In genomic region chr11:119159496-119159895, GRCm38 (mm10) we compare ENCODE assay signal across 7 mouse cellular contexts.
DNase-seq lines count a peak whose midpoint lies in the region; ATAC-seq and TF ChIP-seq lines count a peak whose summit lies in the region.

No protein-coding gene starts in this region.

- 0 out of 2 replicates have a peak overlapping the region, but pooled peaks have one; percentile 14 for H3K9ac ChIP-seq in CH12.LX (ENCODE audit: insufficient read depth, low read depth)
- H3K9ac ChIP-seq in lung, postnatal 0 days (replicated peaks; ENCODE audit: low read depth) = no peak overlapping the region

- peak overlapping the region; percentile 24 for H3K4me2 ChIP-seq in CH12.LX (ENCODE audit: insufficient read depth, low read depth, poor library complexity, severe bottlenecking)
- no peak overlapping the region for H3K4me2 ChIP-seq in lung, postnatal 0 days (replicated peaks; ENCODE audit: low read depth, low read length)

- no peak for TF ChIP-seq RAD21 in CH12.LX (IDR thresholded peaks at IDR 0.05; ENCODE audit: low read depth, low read length)

- H3K79me2 ChIP-seq in CH12.LX (replicated peaks; ENCODE audit: control insufficient read depth, extremely low read depth, insufficient read depth, poor library complexity, severe bottlenecking) = no peaks in the 10 kb centered on the region

- peak overlapping the region; percentile 82 for H3K27ac ChIP-seq in CH12.LX (ENCODE audit: insufficient read depth, low read depth)
- H3K27ac ChIP-seq in kidney, adult 2 months (ENCODE audit: insufficient read depth, low read depth, low read length) = no peak overlapping the region
- H3K27ac ChIP-seq in lung, postnatal 0 days (ENCODE audit: low read length) = no peak overlapping the region

- WGBS in kidney, adult 2 months = 54% methylated on average over 11 of the region's 11 CpGs
- WGBS in lung, postnatal 0 days = 63% methylated on average over 11 of the region's 11 CpGs

- H3K4me1 ChIP-seq in CH12.LX (ENCODE audit: control insufficient read depth in 1 of 2, insufficient read depth in 2 of 2) = peaks cover 47 to 81% of the 10 kb centered on the region in 2 experiments
- H3K4me1 ChIP-seq in kidney, adult 2 months (ENCODE audit: control insufficient read depth, insufficient read depth, low read length) = peaks cover 4% of the 10 kb centered on the region
- H3K4me1 ChIP-seq in lung, postnatal 0 days (ENCODE audit: insufficient read depth, low read depth, low read length) = no peaks in the 10 kb centered on the region

- peaks cover 8 to 9% of the 10 kb centered on the region in 2 experiments for H3K36me3 ChIP-seq in CH12.LX (replicated peaks in 1 of 2; ENCODE audit: control insufficient read depth in 1 of 2, insufficient read depth in 1 of 2, low read length in 1 of 2)
- H3K36me3 ChIP-seq in kidney, adult 2 months (ENCODE audit: control insufficient read depth, insufficient read depth, low read length) = no peaks in the 10 kb centered on the region
- H3K36me3 ChIP-seq in lung, postnatal 0 days (ENCODE audit: insufficient read depth, low read length) = 0 out of 2 replicates have a peak, but pooled peaks cover 5% of the 10 kb centered on the region

- peak; percentile 43; the same call in 1 of the 2 replicates for ATAC-seq in lung, postnatal 0 days
- no peak for ATAC-seq in inflammation-experienced regulatory T-cells, adult 6 months

- peak; percentile 69 for TF ChIP-seq POLR2A in CH12.LX (IDR thresholded peaks at IDR 0.05; ENCODE audit: low read depth, low read length)
- no peak for TF ChIP-seq POLR2A in kidney, adult 2 months (IDR thresholded peaks at IDR 0.05; ENCODE audit: low read depth, low read length)

- in situ Hi-C loops in CH12.LX (cut with MboI; ENCODE audit: low pct_ligation_motif_present, low pct_unique_long_range_greater_than_20kb, low sequenced_read_pairs) = no loop called here

- H3K4me3 ChIP-seq in CH12.LX (replicated peaks in 1 of 3; ENCODE audit: low read depth in 2 of 3, low read length in 2 of 3, poor library complexity in 1 of 3) = peak overlapping the region in 1 of 3 experiments; percentile 34
- no peak overlapping the region for H3K4me3 ChIP-seq in kidney, adult 2 months (ENCODE audit: insufficient read depth, low read depth, low read length)
- no peak overlapping the region for H3K4me3 ChIP-seq in lung, postnatal 0 days (ENCODE audit: low read depth, low read length)

- DNase-seq in CH12.LX (ENCODE audit: extremely low read depth) (peak; percentile 95), MEL-GATA-1-ER (ENCODE audit: extremely low read depth, low read depth) (peak; percentile 94)
- peak; percentile 39 for DNase-seq in gastrocnemius, postnatal 10 days
- peak; percentile 86 for DNase-seq in kidney, adult 2 months
- DNase-seq in lung, postnatal 0 days (ENCODE audit: low spot score) = no peak
- no peak for DNase-seq in B cell, adult 2 months

- TF ChIP-seq EP300 in CH12.LX (IDR thresholded peaks at IDR 0.05; ENCODE audit: low read length) = no peak
- no peak for TF ChIP-seq EP300 in lung, postnatal 0 days (IDR thresholded peaks at IDR 0.05)

- no peaks in the 10 kb centered on the region for H3K27me3 ChIP-seq in CH12.LX (replicated peaks)
- H3K27me3 ChIP-seq in kidney, adult 2 months (replicated peaks; ENCODE audit: control insufficient read depth, insufficient read depth, low read length) = no peaks in the 10 kb centered on the region
- H3K27me3 ChIP-seq in lung, postnatal 0 days (replicated peaks; ENCODE audit: insufficient read depth, low read length) = no peaks in the 10 kb centered on the region

- dilution Hi-C loops in CH12.LX (cut with MboI; ENCODE audit: extremely low pct_ligation_motif_present, extremely low pct_unique_long_range_greater_than_20kb, low sequenced_read_pairs) = no loop called here

- H3K9me3 ChIP-seq in CH12.LX (replicated peaks; ENCODE audit: low read length) = no peaks in the 10 kb centered on the region
- no peaks in the 10 kb centered on the region for H3K9me3 ChIP-seq in lung, postnatal 0 days (ENCODE audit: low read length)

- no peak for TF ChIP-seq CTCF in CH12.LX (conservative IDR thresholded peaks at IDR 0.05 in 1 of 2, IDR thresholded peaks at IDR 0.05 in 1 of 2; ENCODE audit: low read depth in 2 of 2, low read length in 2 of 2)
- TF ChIP-seq CTCF in kidney, adult 2 months (conservative IDR thresholded peaks at IDR 0.05; ENCODE audit: insufficient read depth, insufficient read length, low read depth, low read length) = no peak
- no peak for TF ChIP-seq CTCF in lung, postnatal 0 days (IDR thresholded peaks at IDR 0.05)

TF ChIP-seq in CH12.LX, 34 proteins besides CTCF, POLR2A, EP300 and RAD21:
- peak; percentile 95 for TF ChIP-seq MXI1 (IDR thresholded peaks at IDR 0.05; ENCODE audit: low read depth, low read length)
- TF ChIP-seq MAX (IDR thresholded peaks at IDR 0.05; ENCODE audit: low read length) = peak; percentile 95
- 0 out of 2 replicates have a peak, but pooled peaks have one; percentile 51 for TF ChIP-seq HCFC1 (IDR thresholded peaks at IDR 0.05; ENCODE audit: low read depth, low read length)
- TF ChIP-seq MAZ (IDR thresholded peaks at IDR 0.05; ENCODE audit: low read depth, low read length) = 0 out of 2 replicates have a peak, but pooled peaks have one; percentile 21
- TF ChIP-seq POLR2AphosphoS2 (IDR thresholded peaks at IDR 0.05; ENCODE audit: low read depth, low read length) = peak; percentile 63; the same call in 1 of the 2 replicates
- peak; percentile 72; the same call in 1 of the 2 replicates for TF ChIP-seq TBP (conservative IDR thresholded peaks at IDR 0.05; ENCODE audit: low read depth, low read length)
- TF ChIP-seq NRF1 (IDR thresholded peaks at IDR 0.05; ENCODE audit: low read depth, low read length) = peak; percentile 48; the same call in 1 of the 2 replicates
- no peak for TF ChIP-seq MAFK (IDR thresholded peaks at IDR 0.05; ENCODE audit: insufficient replicate concordance, low read length)
- peak; percentile 50; the same call in 1 of the 2 replicates for TF ChIP-seq USF1 (IDR thresholded peaks at IDR 0.05; ENCODE audit: low read depth, low read length)
- TF ChIP-seq JUN (IDR thresholded peaks at IDR 0.05; ENCODE audit: insufficient read depth, low read depth, low read length) = no peak
- TF ChIP-seq NELFE (IDR thresholded peaks at IDR 0.05; ENCODE audit: low read depth, low read length) = peak; percentile 58; the same call in 1 of the 2 replicates
- TF ChIP-seq ZC3H11A (IDR thresholded peaks at IDR 0.05; ENCODE audit: low read depth, low read length) = no peak
- 0 out of 2 replicates have a peak, but pooled peaks have one; percentile 31 for TF ChIP-seq KAT2A (IDR thresholded peaks at IDR 0.05; ENCODE audit: insufficient replicate concordance, low read length)
- TF ChIP-seq ELF1 (IDR thresholded peaks at IDR 0.05; ENCODE audit: low read depth, low read length) = peak; percentile 85
- TF ChIP-seq TCF12 (IDR thresholded peaks at IDR 0.05; ENCODE audit: low read depth, low read length) = peak; percentile 59; the same call in 1 of the 2 replicates
- TF ChIP-seq PAX5 (IDR thresholded peaks at IDR 0.05; ENCODE audit: low read length) = no peak
- TF ChIP-seq SIN3A (IDR thresholded peaks at IDR 0.05; ENCODE audit: low read length) = peak; percentile 80; the same call in 1 of the 2 replicates
- peak; percentile 96 for TF ChIP-seq CHD2 (IDR thresholded peaks at IDR 0.05; ENCODE audit: low read length)
- peak; percentile 84; the same call in 1 of the 2 replicates for TF ChIP-seq MYC (IDR thresholded peaks at IDR 0.05; ENCODE audit: low read depth, low read length)
TF ChIP-seq in CH12.LX: peak in this region for 15.

Comparison
In these comparisons a context has a peak if more than half of its experiments do, and no peak if none do; other contexts are left out.
1. DNase-seq: peak in CH12.LX (single experiment), MEL-GATA-1-ER (single experiment), gastrocnemius, postnatal 10 days (single experiment) and kidney, adult 2 months (single experiment); none in lung, postnatal 0 days (single experiment) and B cell, adult 2 months (0 of 2).